Mouse (Mus musculus) inflammation-experienced regulatory T-cells, adult 6 months (primary cell): ENCODE results near the gene Arpc5l. TPM values are rescaled to one million over a fixed set of nuclear protein-coding genes. Genes with fewer than 3 reads are reported as not detected.

ENCODE experiments used
- ATAC-seq: one replicate; pipeline ENCODE4 v1.8.0; 2017
- polyA plus RNA-seq, 3 experiments: library from polyadenylated mRNA; unstranded; fragments of 100-300 nt; shearing (Covaris generic); gene quantifications; one replicate each; pipeline ENCODE4 v1.2.1; 2017

Arpc5l gene
- polyA plus RNA-seq, result 100 to 1,000 TPM; 111 to 141 (median 119) TPM

DNA sequence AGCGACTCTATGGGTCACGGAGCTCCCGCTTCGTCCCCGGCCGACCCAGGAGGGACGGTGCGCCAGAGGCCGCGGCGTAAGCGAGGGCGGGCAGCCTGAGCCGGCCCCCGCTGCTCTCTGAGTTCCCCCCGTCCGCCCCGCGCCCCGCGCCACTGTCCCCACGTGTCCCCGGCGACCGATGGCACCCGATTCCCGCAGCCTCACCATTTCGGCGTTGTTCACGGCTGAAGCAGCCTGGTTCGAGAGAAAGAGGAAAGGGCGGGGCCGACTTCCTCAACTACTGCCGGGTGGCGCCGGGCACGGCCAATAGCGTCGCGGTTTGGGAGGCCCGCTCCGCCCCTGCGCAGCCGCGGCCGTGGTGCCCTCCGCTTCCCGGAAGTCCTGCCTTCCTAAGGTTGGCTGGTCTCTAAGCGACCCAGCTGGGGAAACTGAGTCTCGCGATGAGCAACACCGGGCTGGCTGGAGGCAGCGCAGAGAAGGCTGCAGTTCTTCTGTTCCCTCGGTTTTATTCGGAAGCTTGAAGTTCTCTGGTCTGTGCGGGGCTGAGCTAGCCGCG is at the start of gene Arpc5l:
Gene Arpc5l (plus strand): TSS at position 469 of the 556 bp plus-strand sequence.
- ATAC-seq, result peak; percentile 77

DNA sequence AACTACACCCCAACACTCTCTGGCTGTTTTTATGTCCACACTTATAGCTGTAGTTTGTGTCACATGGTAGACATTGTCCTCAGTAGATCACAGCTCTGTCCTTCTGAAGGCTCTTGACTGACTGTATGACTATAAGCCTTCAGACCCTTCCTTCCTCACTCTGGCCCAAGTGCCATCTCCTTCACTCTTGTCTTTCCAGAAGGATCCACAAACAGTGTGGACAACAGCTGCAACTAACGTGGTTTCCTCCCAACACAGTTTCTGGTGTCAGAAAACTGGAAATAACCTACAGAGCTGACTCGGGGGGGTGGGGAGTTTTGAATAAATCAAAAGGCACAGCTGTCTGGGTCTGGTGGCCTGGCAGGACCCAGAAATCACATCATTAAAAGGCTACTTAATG is 49.1 kb upstream of the Arpc5l start:
- no peak for ATAC-seq

- ATAC-seq, result no peak
Measured at GRCm38 (mm10) chr2:38957671-38958223, 47.4 kb upstream of the Arpc5l start.

- no peak for ATAC-seq
Measured at GRCm38 (mm10) chr2:38964198-38964597, 41.0 kb upstream of the Arpc5l start.

DNA sequence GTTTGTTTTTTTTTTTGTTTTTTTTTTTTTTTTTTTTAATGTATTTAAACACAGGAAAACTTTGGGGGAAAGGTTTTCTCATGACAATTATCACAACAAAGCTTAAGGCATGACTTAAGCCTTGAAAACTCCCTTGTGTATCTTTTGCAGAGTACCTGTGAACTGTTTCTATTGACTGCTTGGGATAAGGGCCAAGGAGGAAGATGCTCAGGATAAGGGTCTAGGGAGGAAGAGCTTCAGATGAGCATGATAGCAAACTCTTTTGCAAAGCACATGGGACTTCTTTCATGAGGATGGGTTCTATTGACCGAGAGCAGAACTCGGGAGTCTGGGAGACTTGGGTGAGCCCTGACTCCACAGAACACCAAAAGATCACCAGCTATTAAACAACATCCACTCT is 35.5 kb upstream of the Arpc5l start:
- ATAC-seq, result no peak

DNA sequence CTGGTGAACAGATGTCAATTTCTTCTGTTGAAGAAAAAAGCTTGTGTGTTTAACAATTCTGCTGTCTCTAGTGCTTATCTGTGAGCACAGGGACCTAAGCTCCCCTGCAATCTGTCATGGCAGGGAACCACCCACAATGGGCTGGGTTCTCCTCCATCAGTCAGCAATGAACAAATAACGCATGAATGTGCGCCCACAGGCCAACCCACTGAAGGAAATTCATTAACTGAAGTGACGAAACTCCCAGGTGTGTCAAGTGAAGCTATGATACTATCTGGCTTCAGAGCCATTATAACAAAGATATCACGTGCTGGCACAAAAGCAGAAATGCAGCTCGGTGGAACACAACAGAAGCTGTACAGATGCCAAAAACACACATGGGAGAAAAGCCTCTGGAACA is 35.1 kb upstream of the Arpc5l start:
- no peak for ATAC-seq

GRCm38 (mm10) chr2:38973223-38973622 is 31.9 kb upstream of the Arpc5l start:
- no peak for ATAC-seq

- no peak for ATAC-seq
Measured at GRCm38 (mm10) chr2:38973701-38974100, 31.4 kb upstream of the Arpc5l start.

- ATAC-seq, result no peak
Measured at GRCm38 (mm10) chr2:38974171-38974570, 31.0 kb upstream of the Arpc5l start.

DNA sequence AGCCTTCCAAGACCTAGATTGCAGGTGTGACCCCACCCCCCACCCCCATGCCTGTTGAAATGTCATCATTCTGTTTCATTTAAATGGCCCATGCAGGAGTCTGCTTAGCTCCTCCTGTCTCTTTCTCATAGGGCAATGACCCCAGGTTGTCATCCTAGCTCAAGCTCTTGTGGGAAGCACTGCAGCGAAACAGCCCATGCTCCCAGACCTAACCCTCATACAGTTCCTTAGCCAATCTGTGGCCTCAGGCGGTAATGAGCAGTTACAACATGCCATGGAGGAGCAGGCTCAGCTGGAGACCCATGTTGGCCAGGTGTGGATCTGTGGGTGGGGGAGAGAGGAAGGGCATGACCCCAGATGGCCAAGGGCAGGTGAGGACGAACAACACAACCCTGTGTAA is 30.0 kb upstream of the Arpc5l start:
- ATAC-seq, result no peak

GRCm38 (mm10) chr2:38975941-38976805 is 29.0 kb upstream of the Arpc5l start:
- ATAC-seq, result no peak

DNA sequence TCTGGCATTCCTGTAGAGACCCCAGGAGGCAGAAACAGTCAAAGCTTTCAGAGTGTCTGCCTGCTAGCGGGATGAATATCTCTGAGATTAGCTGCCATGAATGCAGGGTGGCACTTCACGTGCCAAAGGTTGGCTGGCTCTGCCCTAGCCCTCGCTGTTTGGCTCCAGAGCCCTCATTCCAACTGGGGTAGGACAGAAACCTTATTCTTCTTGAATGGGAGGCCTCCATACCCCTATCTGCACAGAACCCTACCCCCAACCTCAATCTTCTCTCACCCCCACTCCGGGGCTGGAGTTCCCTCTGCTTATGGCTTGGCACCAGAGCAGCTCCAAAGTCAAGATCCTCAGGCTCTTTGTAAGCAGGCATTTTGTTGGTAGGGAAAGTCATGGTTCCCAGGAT is 27.3 kb upstream of the Arpc5l start:
- ATAC-seq, result no peak

DNA sequence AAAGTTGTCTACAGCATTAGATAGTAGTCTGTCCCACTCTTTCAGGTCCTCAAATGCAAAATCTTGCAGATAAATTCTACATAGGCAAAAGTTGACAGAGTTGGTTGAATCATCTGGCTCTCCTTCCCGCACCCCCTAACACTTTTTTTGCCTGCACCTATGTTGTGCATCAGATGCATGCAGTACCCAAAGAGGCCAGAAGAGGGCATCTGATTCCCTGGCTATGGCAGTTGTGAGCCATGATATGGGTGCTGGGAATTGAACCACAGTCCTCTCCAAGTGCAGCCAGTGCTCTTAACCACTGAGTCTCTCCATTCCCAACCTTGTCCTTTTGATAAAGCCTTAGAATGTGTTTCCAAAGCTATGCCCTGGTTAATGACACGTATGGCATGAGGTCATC is 21.7 kb upstream of the Arpc5l start:
- ATAC-seq, result no peak

- no peak for ATAC-seq
Measured at GRCm38 (mm10) chr2:38986580-38986979, 18.6 kb upstream of the Arpc5l start.

- ATAC-seq, result no peak
Measured at GRCm38 (mm10) chr2:38987371-38987770, 17.8 kb upstream of the Arpc5l start.

GRCm38 (mm10) chr2:38987803-38988510 is 17.2 kb upstream of the Arpc5l start:
- peak; percentile 25 for ATAC-seq

DNA sequence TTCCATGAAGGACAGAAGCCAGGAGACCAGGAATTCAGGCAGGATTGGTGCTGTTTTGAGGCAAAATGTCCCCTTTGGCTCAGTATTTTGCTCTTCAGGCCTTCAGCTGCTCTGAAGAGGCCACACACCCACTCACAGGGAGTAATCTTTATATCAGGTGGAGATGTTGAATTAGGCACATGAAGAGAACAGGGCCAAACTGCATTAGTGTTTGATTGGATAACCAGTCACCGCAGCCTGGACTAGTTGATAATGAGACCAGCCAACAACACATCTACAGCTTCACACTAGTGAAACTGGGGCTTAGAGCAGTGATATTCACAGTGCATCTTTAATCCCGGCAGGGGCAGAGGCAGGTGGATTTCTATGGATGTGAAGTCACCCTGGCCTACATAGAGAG is 16.2 kb upstream of the Arpc5l start:
- ATAC-seq, result no peak

DNA sequence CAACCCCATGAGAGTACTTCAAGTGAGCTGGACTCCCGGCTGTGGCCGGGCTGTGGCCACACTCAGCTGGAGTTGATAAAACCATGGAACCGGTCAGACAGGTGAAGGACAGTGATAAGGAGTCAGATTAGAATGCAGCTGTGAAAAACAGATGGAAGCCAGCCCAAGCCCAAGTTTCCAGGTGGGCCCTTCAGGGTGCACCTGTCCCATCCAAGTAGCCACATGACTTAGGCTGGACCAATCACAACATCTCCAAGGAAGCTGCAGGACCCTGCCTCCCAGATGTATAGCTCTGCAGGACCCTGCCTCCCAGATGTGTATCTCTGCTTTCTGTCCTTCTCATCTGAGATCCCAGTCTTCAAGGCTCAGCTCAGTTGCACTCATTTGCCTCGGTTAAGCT is 13.1 kb upstream of the Arpc5l start:
- no peak for ATAC-seq

DNA sequence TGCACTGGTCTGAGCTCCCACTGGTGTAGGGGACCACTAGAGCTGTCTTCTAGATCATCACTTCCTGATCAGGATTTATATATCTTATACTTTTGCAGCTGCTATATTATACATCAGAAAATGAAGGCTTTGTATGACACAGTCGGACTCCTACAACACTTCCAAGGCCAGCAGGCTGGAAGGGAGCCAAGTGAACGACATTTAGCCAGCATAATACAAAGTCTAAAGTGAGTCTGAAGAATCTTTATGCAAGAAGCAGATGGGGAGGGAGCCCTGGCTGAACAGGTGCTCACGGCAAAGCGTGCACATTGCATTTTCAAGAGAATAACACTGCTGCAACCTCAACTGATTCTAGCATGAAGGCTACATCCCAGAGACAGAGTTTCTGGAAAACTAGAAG is 12.7 kb upstream of the Arpc5l start:
- ATAC-seq, result no peak

- ATAC-seq, result peak; percentile 95
Measured at GRCm38 (mm10) chr2:38997386-38998374, 7.5 kb upstream of the Arpc5l start, which contains the start of gene Wdr38. Wdr38 (plus strand) TSS chr2:38997476.

DNA sequence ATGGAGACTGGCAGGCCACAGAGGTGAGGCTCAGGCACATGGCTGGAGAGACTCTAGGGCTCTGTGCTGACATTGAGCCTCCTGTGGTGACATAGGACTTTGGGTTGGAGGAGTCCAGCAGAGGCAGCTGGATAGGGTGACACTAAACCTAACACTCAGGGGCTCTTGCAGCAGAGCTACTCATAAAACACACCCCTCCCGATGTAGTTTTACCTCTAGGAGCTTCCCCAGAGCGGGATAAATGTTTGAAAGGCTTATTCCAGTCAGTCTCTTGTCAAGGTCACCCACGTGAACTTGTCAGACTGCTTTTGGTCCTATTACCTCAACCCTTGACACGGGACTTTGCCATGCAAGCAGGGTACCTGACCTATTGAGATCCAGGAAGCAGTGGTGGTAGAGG is 5.8 kb upstream of the Arpc5l start:
- ATAC-seq, result no peak
